Mouse (Mus musculus): ENCODE data around the gene Far2. TPM values are rescaled to one million over a fixed set of nuclear protein-coding genes. Genes with fewer than 3 reads are reported as not detected.

Gene Far2
- polyA plus RNA-seq, 1 experiment from 2014 or later: 19.5 TPM

DNA sequence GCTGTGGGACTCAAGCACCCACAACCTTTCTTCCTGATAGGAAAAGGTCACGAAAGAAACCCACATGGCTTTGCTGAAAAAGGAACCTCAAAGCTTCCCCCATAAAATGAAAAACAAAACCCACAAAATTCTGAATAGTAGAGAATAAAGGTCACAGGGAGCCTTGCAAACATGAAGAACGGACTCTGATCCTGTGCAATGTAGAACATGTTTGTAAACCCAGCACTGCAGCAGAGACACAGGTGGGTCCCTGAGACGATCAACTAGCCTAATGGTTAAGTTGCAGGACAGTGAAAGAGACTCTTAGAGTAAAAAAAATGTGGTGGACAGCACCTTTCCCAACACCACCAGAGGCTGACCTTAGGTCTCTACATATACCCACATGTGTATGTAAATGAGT is 152.7 kb downstream of the Far2 start:
- no peak overlapping the region for H3K4me2 ChIP-seq (ENCODE audit: low read length)
- H3K9ac ChIP-seq (replicated peaks; ENCODE audit: low read depth, low read length): no peak overlapping the region
- H3K27ac ChIP-seq (ENCODE audit: low read length): no peak overlapping the region
- H3K9me3 ChIP-seq (ENCODE audit: control insufficient read depth, low read length): no peaks in the 10 kb centered on the region
- H3K4me3 ChIP-seq (replicated peaks; ENCODE audit: low read length): no peak overlapping the region
- no peaks in the 10 kb centered on the region for H3K4me1 ChIP-seq (replicated peaks; ENCODE audit: control insufficient read depth, insufficient read depth, low read length)
- WGBS: 91% methylated on average over 3 of the region's 3 CpGs
- peaks cover 32% of the 10 kb centered on the region for H3K36me3 ChIP-seq (ENCODE audit: control insufficient read depth, insufficient read depth)
- no peaks in the 10 kb centered on the region for H3K27me3 ChIP-seq (replicated peaks; ENCODE audit: control insufficient read depth, insufficient read depth, low read length)
- ATAC-seq: no peak

DNA sequence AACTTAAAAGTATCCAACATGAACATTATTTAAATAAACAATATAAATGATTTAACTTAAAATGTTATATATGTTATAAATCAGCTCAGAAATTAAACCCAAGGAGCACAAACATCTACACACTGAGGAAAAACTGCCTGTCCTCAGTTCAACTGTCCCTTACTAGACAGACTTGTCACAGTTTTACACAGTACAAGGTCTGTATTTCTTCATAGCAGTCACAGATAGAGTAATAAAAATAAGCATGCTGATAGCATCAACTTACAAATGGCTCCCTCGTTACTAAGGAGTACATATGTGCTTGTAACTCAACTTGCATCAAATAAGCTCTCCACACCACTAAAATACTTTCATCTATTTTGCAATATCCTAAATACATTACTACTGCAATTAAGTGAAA is 158.1 kb downstream of the Far2 start:
- Histone ChIP-seq H3K36me3 (ENCODE audit: control insufficient read depth, insufficient read depth) (peaks cover 28% of the 10 kb centered on the region), H3K4me3 (replicated peaks; ENCODE audit: low read length) (no peak overlapping the region), H3K4me2 (ENCODE audit: low read length) (no peak overlapping the region), H3K27me3 (replicated peaks; ENCODE audit: control insufficient read depth, insufficient read depth, low read length) (no peaks in the 10 kb centered on the region), H3K9ac (replicated peaks; ENCODE audit: low read depth, low read length) (no peak overlapping the region), H3K9me3 (ENCODE audit: control insufficient read depth, low read length) (no peaks in the 10 kb centered on the region), H3K27ac (ENCODE audit: low read length) (no peak overlapping the region), H3K4me1 (replicated peaks; ENCODE audit: control insufficient read depth, insufficient read depth, low read length) (no peaks in the 10 kb centered on the region)
- WGBS: 88% methylated on average over 1 of the region's 1 CpGs
- ATAC-seq: no peak

DNA sequence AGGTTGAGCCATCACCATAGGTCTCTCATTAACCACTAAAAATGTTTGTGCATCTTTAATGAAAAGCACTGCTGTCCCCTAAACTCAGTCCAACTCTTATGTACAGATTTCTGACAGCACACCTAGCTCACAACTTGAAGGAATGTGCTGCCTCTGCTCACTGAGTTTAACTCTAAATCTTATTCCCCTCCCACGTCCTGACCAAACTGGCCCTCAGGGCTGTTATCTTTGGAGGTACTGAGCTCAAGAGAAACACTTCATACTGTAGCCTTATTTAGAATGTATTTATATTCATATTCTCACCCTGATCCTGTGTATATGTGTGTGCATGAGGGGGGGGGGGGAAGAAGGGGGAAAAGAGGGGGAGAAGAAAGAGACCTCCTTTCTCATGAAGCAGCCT is 160.5 kb downstream of the Far2 start:
- Histone ChIP-seq H3K4me2 (ENCODE audit: low read length) (no peak overlapping the region), H3K4me1 (replicated peaks; ENCODE audit: control insufficient read depth, insufficient read depth, low read length) (peaks cover 4% of the 10 kb centered on the region), H3K27me3 (replicated peaks; ENCODE audit: control insufficient read depth, insufficient read depth, low read length) (no peaks in the 10 kb centered on the region), H3K27ac (ENCODE audit: low read length) (no peak overlapping the region), H3K36me3 (ENCODE audit: control insufficient read depth, insufficient read depth) (peaks cover 15% of the 10 kb centered on the region), H3K9ac (replicated peaks; ENCODE audit: low read depth, low read length) (no peak overlapping the region), H3K4me3 (replicated peaks; ENCODE audit: low read length) (no peak overlapping the region), H3K9me3 (ENCODE audit: control insufficient read depth, low read length) (no peaks in the 10 kb centered on the region)
- ATAC-seq: no peak
- WGBS: 72% methylated on average over 1 of the region's 1 CpGs

DNA sequence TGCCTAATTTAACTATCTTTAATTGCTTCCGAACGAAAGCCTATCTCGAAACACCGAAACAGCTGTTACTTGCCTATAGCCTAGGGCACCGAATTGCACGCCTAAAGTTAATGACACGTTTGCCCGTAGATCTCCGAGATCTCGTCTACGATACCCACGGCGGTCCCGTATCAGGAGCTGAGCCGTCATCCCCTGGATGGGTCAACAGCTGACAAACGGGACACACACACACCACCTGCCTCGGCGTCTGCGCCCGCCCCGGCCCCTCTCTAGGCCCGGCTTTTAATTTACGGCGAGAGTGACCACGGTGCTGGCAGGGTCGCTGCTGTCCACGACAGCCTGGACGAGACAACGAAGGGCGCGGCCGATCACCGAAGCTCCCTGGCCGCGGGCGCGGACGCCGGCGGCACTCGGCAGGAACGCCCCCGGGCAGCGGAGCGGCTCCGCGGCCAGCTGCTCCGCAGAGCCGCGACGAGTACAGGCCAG is 164.4 kb downstream of the Far2 start:
- no peaks in the 10 kb centered on the region for H3K9me3 ChIP-seq (ENCODE audit: control insufficient read depth, low read length)
- H3K4me2 ChIP-seq (ENCODE audit: low read length): peak overlapping the region; percentile 85
- H3K4me3 ChIP-seq (replicated peaks; ENCODE audit: low read length): peak overlapping the region; percentile 98
- peak; percentile 47 for ATAC-seq
- no peaks in the 10 kb centered on the region for H3K36me3 ChIP-seq (ENCODE audit: control insufficient read depth, insufficient read depth)
- under 1% methylated on average over 51 of the region's 51 CpGs for WGBS
- no peaks in the 10 kb centered on the region for H3K27me3 ChIP-seq (replicated peaks; ENCODE audit: control insufficient read depth, insufficient read depth, low read length)
- peak overlapping the region; percentile 80 for H3K27ac ChIP-seq (ENCODE audit: low read length)
- peak overlapping the region; percentile 97 for H3K9ac ChIP-seq (replicated peaks; ENCODE audit: low read depth, low read length)
- H3K4me1 ChIP-seq (replicated peaks; ENCODE audit: control insufficient read depth, insufficient read depth, low read length): peaks cover 11% of the 10 kb centered on the region

DNA sequence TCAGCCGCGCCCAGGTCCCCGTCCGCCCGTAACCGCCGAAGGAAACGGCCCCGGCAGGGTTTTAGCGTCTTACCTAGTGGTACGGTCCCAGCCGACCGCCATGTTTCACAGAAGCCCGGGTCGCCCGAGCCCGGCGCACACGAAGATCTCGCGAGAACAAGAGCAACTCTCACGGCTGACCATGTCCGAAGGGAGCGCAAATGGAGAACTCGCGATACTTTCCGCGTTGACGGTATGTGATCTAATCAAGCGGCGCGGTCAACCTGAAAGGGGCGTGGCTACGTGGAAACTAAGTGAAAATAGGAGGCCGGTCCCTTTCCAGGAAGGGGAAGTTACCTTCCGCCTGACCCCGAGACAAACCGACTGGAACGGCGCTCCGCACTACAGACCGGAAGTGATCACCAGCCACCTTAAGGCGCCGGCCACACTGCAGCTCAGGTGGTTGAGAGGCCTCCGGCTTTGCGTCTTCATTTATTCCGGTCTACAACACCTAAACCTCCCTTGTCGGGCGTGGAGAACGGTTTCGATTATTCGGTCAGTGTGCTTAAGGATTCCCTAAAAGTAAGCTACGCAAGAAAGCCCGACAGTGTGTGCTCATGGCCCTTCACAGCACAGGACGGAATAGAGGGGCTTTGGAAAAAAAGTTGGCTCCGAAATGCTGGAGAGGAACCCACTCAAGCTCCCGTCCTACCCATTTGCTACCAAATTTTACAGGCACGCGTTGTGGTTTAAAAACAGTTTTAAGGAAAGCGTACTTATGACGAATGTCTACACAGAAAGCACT is 165.0 kb downstream of the Far2 start, which contains the start of gene Ergic2:
Gene Ergic2 (minus strand): TSS at position 478 of the 784 bp plus-strand sequence.
- Histone ChIP-seq H3K4me1 (replicated peaks; ENCODE audit: control insufficient read depth, insufficient read depth, low read length) (peaks cover 11% of the 10 kb centered on the region), H3K27ac (ENCODE audit: low read length) (peak within 1 kb of the TSS; percentile 80), H3K4me2 (ENCODE audit: low read length) (peak within 1 kb of the TSS; percentile 85), H3K4me3 (replicated peaks; ENCODE audit: low read length) (peak within 1 kb of the TSS; percentile 98), H3K27me3 (replicated peaks; ENCODE audit: control insufficient read depth, insufficient read depth, low read length) (no peaks in the 10 kb centered on the region), H3K36me3 (ENCODE audit: control insufficient read depth, insufficient read depth) (no peaks in the 10 kb centered on the region), H3K9ac (replicated peaks; ENCODE audit: low read depth, low read length) (peak within 1 kb of the TSS; percentile 97), H3K9me3 (ENCODE audit: control insufficient read depth, low read length) (no peaks in the 10 kb centered on the region)
- under 1% methylated on average over 60 of the region's 61 CpGs for WGBS
- peak; percentile 99 for ATAC-seq

DNA sequence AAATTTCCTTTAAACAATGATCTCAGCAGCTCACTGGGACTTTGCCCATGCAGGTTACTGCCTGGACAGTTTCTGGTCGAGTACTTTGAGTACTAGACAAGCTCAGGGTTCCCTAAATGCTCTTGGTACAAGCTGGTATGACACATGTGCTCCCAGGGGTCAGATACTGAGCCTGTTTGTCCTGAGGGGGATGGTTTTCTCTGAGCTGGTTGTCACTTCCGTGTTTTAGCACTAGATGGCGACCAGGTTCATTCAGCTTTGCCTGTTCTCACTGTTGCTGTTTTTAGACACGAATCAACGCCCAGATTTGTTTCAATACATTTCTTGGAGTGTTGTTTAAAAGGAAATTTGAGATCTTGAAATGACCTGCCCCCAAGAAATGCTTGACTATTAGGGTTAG is 167.7 kb downstream of the Far2 start:
- 5% methylated on average over 5 of the region's 5 CpGs for WGBS
- no peak for ATAC-seq
- no peaks in the 10 kb centered on the region for H3K9me3 ChIP-seq (ENCODE audit: control insufficient read depth, low read length)
- no peak overlapping the region for H3K4me2 ChIP-seq (ENCODE audit: low read length)
- peaks cover 11% of the 10 kb centered on the region for H3K4me1 ChIP-seq (replicated peaks; ENCODE audit: control insufficient read depth, insufficient read depth, low read length)
- H3K4me3 ChIP-seq (replicated peaks; ENCODE audit: low read length): no peak overlapping the region
- H3K36me3 ChIP-seq (ENCODE audit: control insufficient read depth, insufficient read depth): no peaks in the 10 kb centered on the region
- no peaks in the 10 kb centered on the region for H3K27me3 ChIP-seq (replicated peaks; ENCODE audit: control insufficient read depth, insufficient read depth, low read length)
- H3K9ac ChIP-seq (replicated peaks; ENCODE audit: low read depth, low read length): no peak overlapping the region
- H3K27ac ChIP-seq (ENCODE audit: low read length): no peak overlapping the region

DNA sequence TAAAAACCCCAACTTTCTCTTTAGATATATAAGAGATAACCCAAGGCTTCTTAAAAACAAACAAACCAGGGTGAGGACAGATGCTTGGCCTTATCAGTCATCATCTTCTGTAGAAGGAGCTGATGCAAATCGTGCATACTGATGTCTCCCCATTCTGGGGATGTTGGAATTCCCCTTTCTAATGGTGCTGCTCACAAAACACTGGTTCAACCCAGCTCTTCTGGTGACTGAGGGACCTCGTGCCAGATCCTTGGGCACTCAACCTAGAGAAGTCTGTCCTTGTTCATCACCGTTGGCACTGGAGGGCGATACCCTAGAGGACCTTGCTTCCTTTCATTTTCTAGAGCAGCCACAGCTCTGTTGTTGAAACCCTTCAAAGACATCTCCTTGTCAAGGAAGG is 169.7 kb downstream of the Far2 start:
- H3K27ac ChIP-seq (ENCODE audit: low read length): no peak overlapping the region
- 92% methylated on average over 4 of the region's 4 CpGs for WGBS
- H3K4me3 ChIP-seq (replicated peaks; ENCODE audit: low read length): no peak overlapping the region
- H3K4me2 ChIP-seq (ENCODE audit: low read length): no peak overlapping the region
- peaks cover 7% of the 10 kb centered on the region for H3K4me1 ChIP-seq (replicated peaks; ENCODE audit: control insufficient read depth, insufficient read depth, low read length)
- H3K27me3 ChIP-seq (replicated peaks; ENCODE audit: control insufficient read depth, insufficient read depth, low read length): no peaks in the 10 kb centered on the region
- no peak for ATAC-seq
- H3K36me3 ChIP-seq (ENCODE audit: control insufficient read depth, insufficient read depth): no peaks in the 10 kb centered on the region
- H3K9me3 ChIP-seq (ENCODE audit: control insufficient read depth, low read length): no peaks in the 10 kb centered on the region
- H3K9ac ChIP-seq (replicated peaks; ENCODE audit: low read depth, low read length): no peak overlapping the region

DNA sequence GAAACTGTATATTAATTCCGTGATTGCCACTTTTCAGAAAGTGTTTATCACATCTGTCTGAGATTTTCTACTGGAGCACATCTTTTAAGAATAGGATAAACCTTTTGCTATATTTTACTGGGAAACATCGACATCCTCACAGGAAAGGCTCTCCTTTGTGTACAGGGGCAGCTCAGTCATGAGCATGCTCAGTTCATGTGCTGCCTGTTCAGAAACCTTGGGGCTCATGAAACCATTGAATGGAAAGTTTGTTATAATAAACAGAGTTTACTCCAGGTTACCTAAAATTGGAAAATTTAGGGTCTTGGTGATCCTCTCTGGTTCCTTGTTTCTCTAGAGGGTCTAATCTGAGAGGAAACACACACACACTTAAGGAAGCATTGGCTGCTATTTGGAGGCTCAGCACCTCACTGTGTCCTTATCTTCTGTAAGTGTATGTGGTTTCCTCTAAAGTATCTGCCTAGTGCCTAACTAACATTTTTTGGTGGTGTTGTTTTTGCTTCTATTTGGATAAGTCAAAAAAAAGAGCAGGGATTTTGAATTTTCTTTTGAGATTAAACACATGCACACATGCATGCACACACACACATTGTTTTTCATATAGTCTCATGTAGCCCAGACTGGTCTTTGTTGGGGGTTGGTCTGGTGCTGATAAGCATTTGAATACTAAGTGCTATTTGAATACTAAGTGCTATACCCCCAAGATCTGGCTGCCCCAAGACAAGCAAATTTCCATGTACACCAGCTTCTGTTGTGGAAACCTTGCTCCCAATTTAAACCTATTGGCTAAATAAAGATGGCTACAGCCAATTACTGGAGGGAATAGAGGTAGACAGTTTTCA is 171.4 kb downstream of the Far2 start:
- H3K9ac ChIP-seq (replicated peaks; ENCODE audit: low read depth, low read length): no peak overlapping the region
- no peak overlapping the region for H3K27ac ChIP-seq (ENCODE audit: low read length)
- no peak overlapping the region for H3K4me3 ChIP-seq (replicated peaks; ENCODE audit: low read length)
- H3K4me1 ChIP-seq (replicated peaks; ENCODE audit: control insufficient read depth, insufficient read depth, low read length): 0 out of 2 replicates have a peak, but pooled peaks cover 2% of the 10 kb centered on the region
- no peak for ATAC-seq
- H3K9me3 ChIP-seq (ENCODE audit: control insufficient read depth, low read length): no peaks in the 10 kb centered on the region
- H3K36me3 ChIP-seq (ENCODE audit: control insufficient read depth, insufficient read depth): no peaks in the 10 kb centered on the region
- H3K4me2 ChIP-seq (ENCODE audit: low read length): no peak overlapping the region
- H3K27me3 ChIP-seq (replicated peaks; ENCODE audit: control insufficient read depth, insufficient read depth, low read length): no peaks in the 10 kb centered on the region
- WGBS: 89% methylated on average over 2 of the region's 2 CpGs

DNA sequence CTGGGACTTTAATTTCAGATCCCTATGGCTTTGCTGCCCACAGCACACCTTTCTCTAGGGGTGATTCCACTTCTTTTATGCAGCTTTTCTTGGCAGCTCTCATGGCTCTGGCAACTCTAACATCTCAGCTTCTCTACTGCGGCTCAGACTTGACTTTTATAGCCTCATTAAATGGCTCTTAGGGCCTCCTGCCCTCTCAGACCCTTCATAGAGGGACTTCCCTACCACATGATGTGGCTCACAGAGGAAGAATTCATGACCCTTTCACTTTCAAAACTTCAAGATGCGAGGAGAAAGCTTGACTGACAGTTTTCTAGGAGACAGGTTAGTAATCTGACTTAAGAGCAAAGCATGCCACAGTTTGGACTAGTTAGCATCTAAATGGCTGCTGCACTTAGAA is 175.6 kb downstream of the Far2 start:
- H3K36me3 ChIP-seq (ENCODE audit: control insufficient read depth, insufficient read depth): no peaks in the 10 kb centered on the region
- no peaks in the 10 kb centered on the region for H3K9me3 ChIP-seq (ENCODE audit: control insufficient read depth, low read length)
- H3K27me3 ChIP-seq (replicated peaks; ENCODE audit: control insufficient read depth, insufficient read depth, low read length): no peaks in the 10 kb centered on the region
- H3K9ac ChIP-seq (replicated peaks; ENCODE audit: low read depth, low read length): no peak overlapping the region
- WGBS: 79% methylated on average over 2 of the region's 2 CpGs
- no peak for ATAC-seq
- H3K4me3 ChIP-seq (replicated peaks; ENCODE audit: low read length): no peak overlapping the region
- H3K4me2 ChIP-seq (ENCODE audit: low read length): no peak overlapping the region
- no peak overlapping the region for H3K27ac ChIP-seq (ENCODE audit: low read length)
- no peaks in the 10 kb centered on the region for H3K4me1 ChIP-seq (replicated peaks; ENCODE audit: control insufficient read depth, insufficient read depth, low read length)

All from forebrain, embryonic 16.5 days (tissue).